Mouse (Mus musculus) forebrain, embryonic 10.5 days (tissue): Measurements from ENCODE around the gene Usp6nl. TPM values are rescaled to one million over a fixed set of nuclear protein-coding genes. Genes with fewer than 3 reads are reported as not detected.

Experiments
- DNase-seq: peaks from one replicate; pipeline ENCODE4 v3.0.0-alpha.2; 2017; ENCODE audit warnings: low spot score; ENCODE audit errors: extremely low spot score
- H3K27ac ChIP-seq: fragments of 300-500 bp; sonication (generic); 2 replicates; pipeline ENCODE4 v1.5.1; 2016; ENCODE audit warnings: mild to moderate bottlenecking
- H3K27me3 ChIP-seq: fragments of 300-500 bp; sonication (generic); 2 replicates; pipeline ENCODE4 v1.6.1; 2016; ENCODE audit warnings: mild to moderate bottlenecking; ENCODE audit not compliant: poor library complexity, severe bottlenecking
- H3K36me3 ChIP-seq: fragments of 300-500 bp; sonication (generic); replicated peaks from 2 replicates; pipeline ENCODE4 v1.6.1; 2016; ENCODE audit warnings: mild to moderate bottlenecking, moderate library complexity
- H3K4me1 ChIP-seq: fragments of 300-500 bp; sonication (generic); 2 replicates; pipeline ENCODE4 v1.6.1; 2016
- H3K4me3 ChIP-seq: fragments of 300-500 bp; sonication (generic); 2 replicates; pipeline ENCODE4 v1.5.1; 2016; ENCODE audit warnings: mild to moderate bottlenecking, moderate library complexity
- H3K9me3 ChIP-seq: fragments of 300-500 bp; sonication (generic); 2 replicates; pipeline ENCODE4 v1.6.1; 2016; ENCODE audit warnings: mild to moderate bottlenecking, moderate library complexity
- WGBS: fragments of 180-500 bp; shearing (Covaris S2); methylation state at CpG from one replicate; pipeline ENCODE4 v1.1.7; 2016; 5-methylcytosine and 5-hydroxymethylcytosine counted together
- polyA plus RNA-seq: library from polyadenylated mRNA; unstranded; fragments of >200 nt; fragmentation: Nextera tagmentation; extraction: Ambion mirVana; gene quantifications from 2 replicates; pipeline ENCODE4 v1.2.1, GENCODE M21; 2016

Usp6nl gene
- polyA plus RNA-seq, 1 experiment from 2014 or later: 9.7 TPM

DNA sequence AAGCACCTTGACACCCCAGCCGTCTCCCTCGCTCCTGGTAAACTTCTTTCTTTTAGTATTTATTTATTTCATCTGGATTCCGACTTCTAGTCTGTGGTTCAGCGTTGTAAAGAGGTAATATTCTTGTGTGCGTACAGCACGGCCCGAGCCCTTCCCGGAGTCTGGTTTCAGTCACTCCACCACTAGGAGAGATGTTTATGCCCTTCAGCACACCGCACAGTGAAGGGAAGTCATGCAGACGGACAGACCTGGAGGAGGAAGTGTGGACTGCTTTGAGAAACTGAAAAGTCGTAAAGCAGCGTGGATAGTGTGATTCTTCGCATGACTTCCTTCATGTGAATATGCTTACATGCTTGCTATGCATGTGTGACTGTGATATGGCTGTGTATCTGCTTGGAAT is 40.7 kb downstream of the Usp6nl start:
- H3K36me3 ChIP-seq: peaks cover 3% of the 10 kb centered on the region; the same call in 1 of the 2 replicates
- H3K4me1 ChIP-seq: peaks cover 30% of the 10 kb centered on the region
- H3K4me3 ChIP-seq: no peak overlapping the region
- DNase-seq: no peak
- H3K27me3 ChIP-seq: no peaks in the 10 kb centered on the region
- no peaks in the 10 kb centered on the region for H3K9me3 ChIP-seq
- 83% methylated on average over 13 of the region's 13 CpGs for WGBS
- H3K27ac ChIP-seq: no peak overlapping the region

DNA sequence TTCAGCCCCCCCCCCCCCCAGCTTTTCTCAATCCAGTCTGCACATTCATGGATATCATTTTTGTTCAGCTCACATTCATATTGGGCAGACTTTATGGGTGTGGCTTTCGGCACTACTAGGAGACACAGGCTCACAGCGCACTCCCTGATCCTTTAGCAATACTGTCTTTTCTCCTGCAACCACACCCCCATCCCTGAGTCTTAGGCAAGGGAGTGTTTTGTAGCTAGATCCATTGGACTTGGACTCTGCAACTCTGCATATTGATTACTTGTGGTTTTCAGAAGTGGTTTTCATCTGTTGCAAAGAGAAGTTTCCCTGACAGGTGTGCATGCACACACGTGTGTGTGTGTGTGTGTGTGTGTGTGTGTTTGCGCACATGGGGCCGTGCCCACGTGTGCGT is 41.5 kb downstream of the Usp6nl start:
- Histone ChIP-seq H3K27me3 (no peaks in the 10 kb centered on the region), H3K36me3 (no peaks in the 10 kb centered on the region), H3K4me3 (no peak overlapping the region), H3K27ac (no peak overlapping the region), H3K4me1 (peaks cover 26% of the 10 kb centered on the region), H3K9me3 (no peaks in the 10 kb centered on the region)
- DNase-seq: no peak
- WGBS: 90% methylated on average over 7 of the region's 7 CpGs

DNA sequence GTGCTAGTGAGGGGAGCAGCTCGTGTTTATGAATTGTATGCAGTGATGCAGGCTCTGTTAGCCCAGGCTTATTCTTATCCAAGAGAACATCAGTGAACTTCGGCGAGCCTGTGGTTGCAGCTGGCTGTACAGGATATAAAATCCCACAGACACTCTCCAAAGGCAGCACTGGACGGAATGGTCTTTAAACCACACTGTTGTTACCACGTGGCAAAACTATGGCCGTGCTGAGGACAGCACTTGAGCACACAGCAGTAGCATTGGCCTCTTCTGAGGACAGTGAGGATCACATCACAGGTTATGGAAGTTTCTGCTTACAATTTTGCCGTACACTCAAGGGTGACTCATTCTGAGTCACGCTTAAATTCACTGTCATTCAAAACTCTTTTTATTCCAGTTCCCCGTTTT is 44.1 kb downstream of the Usp6nl start:
- H3K4me1 ChIP-seq: peaks cover 24% of the 10 kb centered on the region
- no peak for DNase-seq
- 85% methylated on average over 9 of the region's 9 CpGs for WGBS
- H3K9me3 ChIP-seq: no peaks in the 10 kb centered on the region
- H3K27me3 ChIP-seq: no peaks in the 10 kb centered on the region
- no peak overlapping the region for H3K27ac ChIP-seq
- H3K4me3 ChIP-seq: no peak overlapping the region
- no peaks in the 10 kb centered on the region for H3K36me3 ChIP-seq

DNA sequence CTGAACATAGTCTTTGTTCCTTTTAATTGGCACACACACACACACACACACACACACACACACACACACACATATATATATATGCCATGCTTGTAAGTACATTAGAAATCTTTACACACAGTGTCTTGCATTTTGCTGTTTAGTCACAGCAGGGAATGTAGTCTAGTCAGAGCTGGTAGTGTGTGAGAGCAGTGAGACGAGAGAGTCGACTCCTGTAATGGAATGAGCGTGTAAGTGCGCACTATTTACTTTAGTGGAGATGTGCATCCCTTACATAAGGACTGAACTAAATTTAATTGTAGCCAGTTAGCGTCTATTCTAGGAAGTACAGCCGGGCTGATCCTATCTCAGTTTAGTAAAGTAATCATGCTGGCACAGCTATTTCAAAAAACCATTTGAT is 44.5 kb downstream of the Usp6nl start:
- Histone ChIP-seq H3K4me1 (peaks cover 22% of the 10 kb centered on the region), H3K27ac (no peak overlapping the region), H3K9me3 (no peaks in the 10 kb centered on the region), H3K4me3 (no peak overlapping the region), H3K27me3 (no peaks in the 10 kb centered on the region), H3K36me3 (no peaks in the 10 kb centered on the region)
- no peak for DNase-seq
- 95% methylated on average over 6 of the region's 6 CpGs for WGBS

DNA sequence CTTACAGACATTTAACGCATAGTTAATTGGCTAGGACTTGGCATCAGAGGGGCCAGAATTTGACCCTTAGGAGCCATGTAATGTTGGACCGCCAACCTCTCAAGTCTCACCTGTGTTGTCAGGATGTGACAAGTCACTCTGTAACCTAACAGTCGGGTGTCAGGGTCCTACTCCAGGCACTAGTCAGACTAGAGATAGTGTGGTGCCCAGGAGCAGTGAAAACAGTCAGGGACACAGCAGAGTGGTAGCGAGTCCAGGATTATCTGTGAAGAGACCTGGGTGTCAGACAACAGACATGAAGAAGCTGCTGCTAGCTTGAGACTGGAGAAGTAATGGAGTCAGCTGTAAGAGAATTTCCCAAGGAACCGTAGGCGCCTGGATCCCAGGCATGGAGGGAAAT is 45.0 kb downstream of the Usp6nl start:
- H3K4me3 ChIP-seq: no peak overlapping the region
- DNase-seq: no peak
- WGBS: 90% methylated on average over 6 of the region's 6 CpGs
- no peaks in the 10 kb centered on the region for H3K27me3 ChIP-seq
- peaks cover 19% of the 10 kb centered on the region for H3K4me1 ChIP-seq
- no peaks in the 10 kb centered on the region for H3K9me3 ChIP-seq
- H3K27ac ChIP-seq: no peak overlapping the region
- no peaks in the 10 kb centered on the region for H3K36me3 ChIP-seq

DNA sequence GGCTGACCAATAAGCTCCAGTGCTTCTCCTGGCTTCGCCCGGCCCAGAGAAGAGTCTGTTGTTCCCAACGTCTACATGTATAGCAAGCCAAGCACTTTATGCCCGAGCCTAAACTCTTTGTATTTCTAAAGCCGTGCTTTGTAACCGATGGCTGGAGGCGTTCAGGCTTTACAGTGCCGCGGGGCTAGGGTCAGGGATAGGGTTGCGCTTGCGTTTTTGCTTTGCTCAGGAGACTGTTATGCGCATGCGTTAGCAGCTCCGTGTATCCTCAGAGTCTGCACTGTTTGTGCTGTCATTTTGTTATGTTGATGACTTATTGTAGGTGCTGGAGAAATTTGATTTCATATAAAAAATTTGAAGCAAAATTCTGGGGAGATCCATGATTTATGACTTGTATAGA is 51.7 kb downstream of the Usp6nl start:
- WGBS: 85% methylated on average over 14 of the region's 14 CpGs
- H3K27ac ChIP-seq: no peak overlapping the region
- peaks cover 26% of the 10 kb centered on the region for H3K4me1 ChIP-seq
- H3K27me3 ChIP-seq: no peaks in the 10 kb centered on the region
- H3K9me3 ChIP-seq: no peaks in the 10 kb centered on the region
- DNase-seq: no peak
- no peaks in the 10 kb centered on the region; the same call in 1 of the 2 replicates for H3K36me3 ChIP-seq
- no peak overlapping the region for H3K4me3 ChIP-seq

DNA sequence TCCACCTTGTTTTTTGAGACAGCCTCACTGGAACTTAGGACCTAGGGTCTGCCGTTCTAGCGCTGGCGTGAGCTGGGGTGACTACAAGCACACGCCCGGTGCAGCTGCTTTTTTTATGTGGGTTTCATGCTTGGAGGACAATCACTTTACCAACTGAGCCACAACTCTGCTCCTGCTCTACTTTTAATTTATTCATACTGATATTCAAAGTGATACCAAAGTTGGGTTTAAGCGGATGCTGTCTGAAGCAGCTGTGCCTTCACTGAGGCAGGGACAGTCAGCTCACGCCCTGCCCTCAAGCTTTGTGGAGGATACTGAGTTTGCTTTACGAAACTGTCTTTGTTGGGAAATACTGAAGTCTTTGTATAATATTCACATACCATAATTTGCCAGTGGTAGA is 53.6 kb downstream of the Usp6nl start:
- no peak overlapping the region for H3K4me3 ChIP-seq
- peaks cover 19% of the 10 kb centered on the region for H3K4me1 ChIP-seq
- H3K27me3 ChIP-seq: no peaks in the 10 kb centered on the region
- H3K27ac ChIP-seq: no peak overlapping the region
- no peaks in the 10 kb centered on the region; the same call in 1 of the 2 replicates for H3K36me3 ChIP-seq
- 94% methylated on average over 8 of the region's 8 CpGs for WGBS
- no peak for DNase-seq
- H3K9me3 ChIP-seq: no peaks in the 10 kb centered on the region

DNA sequence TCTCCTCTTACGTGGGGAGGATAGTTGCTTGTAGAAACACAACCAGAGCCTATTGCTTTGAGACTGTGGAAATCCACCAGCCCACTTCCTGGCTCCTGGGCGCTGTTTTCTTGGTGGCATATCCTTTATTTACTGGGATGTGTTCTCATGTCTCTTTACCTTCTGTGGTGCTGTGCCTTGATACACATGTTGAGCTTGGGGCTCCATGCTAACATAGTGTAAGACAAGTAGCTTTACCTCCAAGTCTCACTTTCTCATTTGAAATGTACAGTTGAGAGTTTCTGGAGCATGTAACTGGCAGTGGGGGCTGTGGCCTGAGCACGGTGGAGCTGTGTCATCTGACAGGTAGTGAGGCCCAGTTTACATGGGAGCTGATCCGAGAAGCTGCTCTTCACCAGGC is 54.5 kb downstream of the Usp6nl start:
- H3K9me3 ChIP-seq: no peaks in the 10 kb centered on the region
- H3K36me3 ChIP-seq: no peaks in the 10 kb centered on the region; the same call in 1 of the 2 replicates
- H3K27me3 ChIP-seq: no peaks in the 10 kb centered on the region
- peaks cover 19% of the 10 kb centered on the region for H3K4me1 ChIP-seq
- H3K27ac ChIP-seq: no peak overlapping the region
- 92% methylated on average over 4 of the region's 4 CpGs for WGBS
- no peak overlapping the region for H3K4me3 ChIP-seq
- DNase-seq: no peak

DNA sequence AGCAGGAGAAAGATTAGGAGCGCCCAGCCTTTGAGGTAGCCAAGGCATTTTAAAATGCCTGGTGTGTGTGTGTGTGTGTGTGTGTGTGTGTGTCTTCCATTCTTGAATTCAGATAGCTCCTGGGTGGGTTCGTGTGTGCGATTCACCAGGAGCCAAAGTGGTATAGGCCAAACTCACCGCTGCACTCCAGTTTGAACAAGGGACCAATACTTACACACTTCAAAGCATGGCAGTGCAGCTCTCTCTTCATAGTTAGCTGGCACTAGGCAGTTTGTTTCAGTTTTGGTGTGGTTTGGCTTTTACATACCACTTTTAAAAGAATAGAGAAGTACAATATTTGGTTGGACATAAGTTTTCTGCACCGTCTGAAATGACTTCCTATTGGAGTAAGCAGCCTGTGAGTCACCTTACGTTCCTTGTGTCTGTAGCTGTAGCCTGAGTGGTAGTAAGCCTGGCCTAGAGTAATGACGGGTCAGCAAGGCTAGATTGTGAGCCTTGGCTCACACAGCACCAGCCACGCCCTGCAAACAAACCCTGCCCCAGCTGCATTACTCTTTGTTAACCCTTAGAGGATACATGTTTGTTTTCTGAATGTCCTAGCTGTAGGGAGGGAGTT is 56.2 kb downstream of the Usp6nl start:
- H3K27ac ChIP-seq: no peak overlapping the region
- 73% methylated on average over 8 of the region's 8 CpGs for WGBS
- DNase-seq: no peak
- peaks cover 19% of the 10 kb centered on the region for H3K4me1 ChIP-seq
- H3K36me3 ChIP-seq: peaks cover 3% of the 10 kb centered on the region; the same call in 1 of the 2 replicates
- H3K4me3 ChIP-seq: no peak overlapping the region
- H3K9me3 ChIP-seq: no peaks in the 10 kb centered on the region
- no peaks in the 10 kb centered on the region for H3K27me3 ChIP-seq

DNA sequence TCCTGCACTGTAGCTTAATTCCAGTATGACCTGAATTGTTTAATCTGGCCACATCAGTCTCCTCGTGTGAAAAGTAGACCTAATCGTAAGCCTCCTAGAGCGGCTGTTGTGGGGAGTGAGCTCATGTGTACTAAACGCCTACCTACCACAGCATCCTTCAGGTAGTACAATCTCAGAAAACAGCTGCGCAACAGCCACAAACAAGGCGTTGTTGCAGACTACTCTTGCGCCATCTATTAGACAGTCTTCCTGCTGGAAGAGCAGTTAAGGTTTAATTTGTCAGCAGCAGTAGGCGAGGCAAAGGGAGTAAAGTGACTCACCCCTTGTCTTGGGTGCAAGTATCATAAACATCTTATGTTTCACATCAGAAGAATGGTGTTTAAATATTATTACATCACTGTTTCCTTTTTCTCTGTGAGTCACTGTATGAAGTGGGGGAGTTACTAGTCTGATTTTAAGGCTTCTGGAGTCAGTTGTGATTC is 57.3 kb downstream of the Usp6nl start:
- Histone ChIP-seq H3K9me3 (no peaks in the 10 kb centered on the region), H3K27me3 (no peaks in the 10 kb centered on the region), H3K36me3 (peaks cover 4% of the 10 kb centered on the region; the same call in 1 of the 2 replicates), H3K27ac (no peak overlapping the region), H3K4me1 (peaks cover 18% of the 10 kb centered on the region), H3K4me3 (no peak overlapping the region)
- no peak for DNase-seq
- 91% methylated on average over 8 of the region's 8 CpGs for WGBS

DNA sequence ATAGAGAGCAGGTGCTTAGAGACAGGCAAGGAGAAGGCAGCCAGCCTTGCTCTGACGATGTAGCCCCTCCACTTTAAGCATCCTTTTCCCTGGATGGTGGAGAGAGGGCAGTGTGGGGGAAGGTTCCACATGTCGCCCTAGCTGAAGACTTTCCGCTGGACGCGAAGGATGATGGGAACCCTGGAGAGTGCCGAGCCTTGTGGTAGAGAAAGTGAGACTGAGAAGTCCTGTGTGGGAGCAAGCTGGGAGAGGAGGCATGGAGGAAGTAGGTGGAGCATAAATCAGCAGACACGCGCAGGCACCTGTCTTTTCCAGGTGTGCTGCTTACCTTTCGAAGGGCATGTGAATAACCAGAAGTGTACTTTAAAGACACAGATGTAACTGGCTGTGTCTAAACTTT is 57.9 kb downstream of the Usp6nl start:
- 84% methylated on average over 9 of the region's 9 CpGs for WGBS

DNA sequence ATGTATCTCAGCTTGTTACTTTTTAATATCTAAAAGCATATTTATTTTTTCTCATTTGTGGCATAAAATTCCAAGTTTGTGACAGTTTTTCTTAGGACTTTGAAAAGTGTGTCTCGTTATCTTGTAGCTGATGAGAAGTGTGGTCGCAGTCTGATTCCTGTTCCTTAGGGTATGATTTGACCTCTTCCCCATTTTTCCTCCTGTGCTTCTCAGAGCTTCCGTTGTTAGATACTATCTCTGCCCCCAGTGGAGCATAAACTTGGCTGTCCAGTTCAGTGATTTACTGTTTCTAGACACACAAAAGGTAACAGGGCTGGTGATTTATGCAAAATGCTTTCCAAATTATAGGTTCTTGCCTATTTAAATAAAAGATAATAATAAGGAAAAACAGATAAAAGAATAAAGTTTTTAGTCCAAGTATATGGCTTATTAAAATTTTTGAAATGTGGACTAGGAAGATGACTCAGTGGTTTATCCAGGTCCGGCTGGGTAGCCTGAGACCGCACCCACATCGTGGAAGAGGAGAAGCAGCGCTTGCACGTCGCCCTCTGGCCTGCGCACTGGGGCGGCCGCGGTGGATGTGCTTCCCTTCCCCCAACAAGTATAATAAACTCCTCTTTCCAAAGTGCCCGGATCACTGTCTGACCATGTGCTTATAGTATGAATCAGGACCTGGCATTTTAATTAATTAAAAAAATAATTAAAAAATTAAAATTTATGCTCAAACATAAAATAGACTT is 62.1 kb downstream of the Usp6nl start:
- H3K27me3 ChIP-seq: no peaks in the 10 kb centered on the region
- WGBS: 95% methylated on average over 14 of the region's 14 CpGs
- peaks cover 4% of the 10 kb centered on the region; the same call in 1 of the 2 replicates for H3K36me3 ChIP-seq
- H3K4me3 ChIP-seq: no peak overlapping the region
- H3K9me3 ChIP-seq: no peaks in the 10 kb centered on the region
- H3K4me1 ChIP-seq: 0 out of 2 replicates have a peak, but pooled peaks cover 5% of the 10 kb centered on the region
- H3K27ac ChIP-seq: no peak overlapping the region
- no peak for DNase-seq

More for the DNA sequence above, 57.9 kb downstream of the Usp6nl start:
- peaks cover 4% of the 10 kb centered on the region; the same call in 1 of the 2 replicates for H3K36me3 ChIP-seq
- no peak overlapping the region for H3K4me3 ChIP-seq
- no peaks in the 10 kb centered on the region for H3K27me3 ChIP-seq
- peaks cover 13% of the 10 kb centered on the region; the same call in 1 of the 2 replicates for H3K4me1 ChIP-seq
- no peaks in the 10 kb centered on the region for H3K9me3 ChIP-seq
- H3K27ac ChIP-seq: no peak overlapping the region
- DNase-seq: no peak

DNA sequence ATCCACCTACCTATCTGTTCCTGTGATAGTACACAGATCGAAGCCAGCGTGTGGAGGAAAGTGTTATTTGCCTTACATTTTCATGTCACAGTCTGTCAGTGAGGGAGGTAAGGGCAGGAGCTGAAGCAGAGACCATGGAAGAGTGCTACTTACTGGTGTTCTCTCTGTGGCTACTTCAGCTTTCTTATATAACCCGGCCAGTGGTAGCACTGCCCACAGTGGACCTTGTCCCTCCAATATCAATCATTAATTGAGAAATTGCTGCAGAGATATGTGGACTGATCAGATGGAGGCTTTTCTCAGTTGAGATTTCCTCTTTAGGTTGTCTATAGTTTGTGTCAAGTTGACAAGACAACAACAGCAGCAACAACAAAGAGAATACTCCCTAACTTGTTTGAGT is 66.7 kb downstream of the Usp6nl start:
- Histone ChIP-seq H3K4me3 (no peak overlapping the region), H3K27me3 (no peaks in the 10 kb centered on the region), H3K4me1 (0 out of 2 replicates have a peak, but pooled peaks cover 5% of the 10 kb centered on the region), H3K27ac (no peak overlapping the region), H3K9me3 (no peaks in the 10 kb centered on the region), H3K36me3 (peaks cover 15% of the 10 kb centered on the region)
- no peak for DNase-seq
- WGBS: 76% methylated on average over 2 of the region's 3 CpGs
